In genomic region chr2:152805111-152805490, GRCm38 (mm10) we compare ENCODE assay signal across 10 mouse cellular contexts. TPM values are rescaled to one million over a fixed set of nuclear protein-coding genes. Genes with fewer than 3 reads are reported as not detected.
A peak's percentile ranks its signal among the peaks of the same experiment; 100 is the strongest.
DNase-seq lines count a peak whose midpoint lies in the region; ATAC-seq lines count a peak whose summit lies in the region.
"Had no signal": no experiment of that assay in that cellular context is flagged by ENCODE, and none has a peak within 500 bp of the region (broad histone marks: within the 10 kb centered on the region; RNA-seq: fewer than 3 reads in every experiment).

No protein-coding gene starts in this region.

- H3K9me3 ChIP-seq in heart, embryonic 15.5 days (replicated peaks): no peaks in the 10 kb centered on the region
- H3K9me3 ChIP-seq in neural tube, embryonic 13.5 days: no peaks in the 10 kb centered on the region
- H3K9me3 ChIP-seq in limb, embryonic 10.5 days (replicated peaks): no peaks in the 10 kb centered on the region
- no peaks in the 10 kb centered on the region for H3K9me3 ChIP-seq in stomach, embryonic 16.5 days (replicated peaks; ENCODE audit: control insufficient read depth, low read length)

- H3K4me1 ChIP-seq in heart, embryonic 15.5 days (replicated peaks): peaks cover 24% of the 10 kb centered on the region
- peaks cover 38% of the 10 kb centered on the region for H3K4me1 ChIP-seq in neural tube, embryonic 13.5 days (replicated peaks)
- H3K4me1 ChIP-seq in limb, embryonic 10.5 days: peaks cover 28% of the 10 kb centered on the region
- peaks cover 15% of the 10 kb centered on the region for H3K4me1 ChIP-seq in stomach, embryonic 16.5 days (ENCODE audit: control insufficient read depth, insufficient read depth, low read length)

- H3K27me3 ChIP-seq in heart, embryonic 15.5 days: no peaks in the 10 kb centered on the region
- H3K27me3 ChIP-seq in neural tube, embryonic 13.5 days: no peaks in the 10 kb centered on the region
- no peaks in the 10 kb centered on the region for H3K27me3 ChIP-seq in limb, embryonic 10.5 days (ENCODE audit: low read depth, poor library complexity, severe bottlenecking)
- no peaks in the 10 kb centered on the region for H3K27me3 ChIP-seq in stomach, embryonic 16.5 days (ENCODE audit: control insufficient read depth, insufficient read depth, low read length)

- ATAC-seq in heart, embryonic 15.5 days (replicated peaks; ENCODE audit: insufficient number of reproducible peaks, insufficient read depth, low FRiP score, low read depth): no peak
- no peak for ATAC-seq in neural tube, embryonic 13.5 days (ENCODE audit: low read depth)
- ATAC-seq in stomach, embryonic 16.5 days (ENCODE audit: insufficient read depth, low FRiP score): no peak
- no peak for ATAC-seq in monocyte, adult 5-6 weeks (replicated peaks; ENCODE audit: insufficient number of reproducible peaks, low FRiP score, low TSS enrichment, poor library complexity, severe bottlenecking)

- H3K27ac ChIP-seq in heart, embryonic 15.5 days: peak overlapping the region; percentile 66; the same call in 1 of the 2 replicates
- peak overlapping the region; percentile 46; the same call in 1 of the 2 replicates for H3K27ac ChIP-seq in neural tube, embryonic 13.5 days (replicated peaks)
- peak overlapping the region; percentile 53; the same call in 1 of the 2 replicates for H3K27ac ChIP-seq in limb, embryonic 10.5 days
- H3K27ac ChIP-seq in stomach, embryonic 16.5 days (ENCODE audit: low read length): peak overlapping the region; percentile 88

- no peak overlapping the region for H3K4me3 ChIP-seq in heart, embryonic 15.5 days
- H3K4me3 ChIP-seq in neural tube, embryonic 13.5 days: no peak overlapping the region
- H3K4me3 ChIP-seq in limb, embryonic 10.5 days: no peak overlapping the region
- H3K4me3 ChIP-seq in stomach, embryonic 16.5 days (replicated peaks; ENCODE audit: low read length): no peak overlapping the region

- WGBS in heart, embryonic 15.5 days: 61% methylated on average over 5 of the region's 5 CpGs
- 46% methylated on average over 5 of the region's 5 CpGs for WGBS in neural tube, embryonic 13.5 days
- WGBS in limb, embryonic 10.5 days: 50% methylated on average over 5 of the region's 5 CpGs
- 46% methylated on average over 5 of the region's 5 CpGs for WGBS in stomach, embryonic 16.5 days

- intact Hi-C loops in heart, postnatal 10 days (cut with DNase I): no loop called here

- no peak overlapping the region for H3K4me2 ChIP-seq in heart, embryonic 15.5 days
- no peak overlapping the region for H3K4me2 ChIP-seq in neural tube, embryonic 13.5 days
- no peak overlapping the region for H3K4me2 ChIP-seq in stomach, embryonic 16.5 days (ENCODE audit: low read depth, low read length)

- no peak for DNase-seq in heart, postnatal 10 days
- DNase-seq in neural tube, embryonic 10.5 days (ENCODE audit: extremely low spot score, low spot score): no peak
- no peak for DNase-seq in limb, embryonic 10.5 days (ENCODE audit: low spot score)
- DNase-seq in cerebellum, adult 11 months: no peak
- DNase-seq: lung, postnatal 10 days; right cerebral cortex, adult 18-20 months had no signal

- no peaks in the 10 kb centered on the region for H3K36me3 ChIP-seq in heart, embryonic 15.5 days
- H3K36me3 ChIP-seq in neural tube, embryonic 13.5 days: no peaks in the 10 kb centered on the region
- peaks cover 7% of the 10 kb centered on the region; the same call in 1 of the 2 replicates for H3K36me3 ChIP-seq in limb, embryonic 10.5 days
- H3K36me3 ChIP-seq in stomach, embryonic 16.5 days (ENCODE audit: control insufficient read depth, insufficient read depth, low read length): no peaks in the 10 kb centered on the region

- H3K9ac ChIP-seq in heart, embryonic 15.5 days: no peak overlapping the region
- no peak overlapping the region for H3K9ac ChIP-seq in neural tube, embryonic 13.5 days
- peak overlapping the region; percentile 46; the same call in 1 of the 2 replicates for H3K9ac ChIP-seq in stomach, embryonic 16.5 days (ENCODE audit: low read length)

RNA-seq across cellular contexts. Expression of gene Bcl2l1, which starts 26.4 kb away (rescaled TPM):
- 69.5 and 80.7 TPM in 2 replicates for polyA plus RNA-seq in heart, embryonic 15.5 days (2015; fragmentation: Nextera tagmentation; extraction: Ambion mirVana)
- total RNA-seq in heart, postnatal 10 days (2021): 10 to 100 TPM; 40.0 to 72.4 TPM
- polyA plus RNA-seq in neural tube, embryonic 13.5 days (2015; fragmentation: Nextera tagmentation; extraction: Ambion mirVana): 151 and 153 TPM in 2 replicates
- 90.1 and 103 TPM in 2 replicates for polyA plus RNA-seq in limb, embryonic 10.5 days (2016; fragmentation: Nextera tagmentation; extraction: Ambion mirVana)
- polyA plus RNA-seq in stomach, embryonic 16.5 days (2015; fragmentation: Nextera tagmentation; extraction: Ambion mirVana): 78.1 and 88.8 TPM in 2 replicates
- 11.8 to 39.0 TPM (median 21.7 TPM) in 3 replicates for total RNA-seq in monocyte, adult 5-6 weeks (2017)

RNA-seq across cellular contexts. Expression of gene Tpx2, which starts 42.7 kb away (rescaled TPM):
- 47.3 and 49.9 TPM in 2 replicates for polyA plus RNA-seq in heart, embryonic 15.5 days (2015; fragmentation: Nextera tagmentation; extraction: Ambion mirVana)
- 10 to 100 TPM; 16.0 to 17.8 TPM for total RNA-seq in heart, postnatal 10 days (2021)
- 15.1 and 21.3 TPM in 2 replicates for polyA plus RNA-seq in neural tube, embryonic 13.5 days (2015; fragmentation: Nextera tagmentation; extraction: Ambion mirVana)
- polyA plus RNA-seq in limb, embryonic 10.5 days (2016; fragmentation: Nextera tagmentation; extraction: Ambion mirVana): 141 and 147 TPM in 2 replicates
- 59.8 and 60.6 TPM in 2 replicates for polyA plus RNA-seq in stomach, embryonic 16.5 days (2015; fragmentation: Nextera tagmentation; extraction: Ambion mirVana)
- total RNA-seq in monocyte, adult 5-6 weeks (2017): 1.1 to 2.7 TPM (median 1.6 TPM) in 3 replicates

RNA-seq across cellular contexts. Expression of gene Cox4i2, which starts 51.1 kb away (rescaled TPM):
- 20.8 and 24.2 TPM in 2 replicates for polyA plus RNA-seq in heart, embryonic 15.5 days (2015; fragmentation: Nextera tagmentation; extraction: Ambion mirVana)
- total RNA-seq in heart, postnatal 10 days (2021): 10 to 100 TPM; 17.9 to 22.4 TPM
- 4.5 and 4.7 TPM in 2 replicates for polyA plus RNA-seq in neural tube, embryonic 13.5 days (2015; fragmentation: Nextera tagmentation; extraction: Ambion mirVana)
- 11.2 and 18.4 TPM in 2 replicates for polyA plus RNA-seq in limb, embryonic 10.5 days (2016; fragmentation: Nextera tagmentation; extraction: Ambion mirVana)
- 21.3 and 23.9 TPM in 2 replicates for polyA plus RNA-seq in stomach, embryonic 16.5 days (2015; fragmentation: Nextera tagmentation; extraction: Ambion mirVana)
- not detected in 3 replicates for total RNA-seq in monocyte, adult 5-6 weeks (2017)
